Mouse (Mus musculus) liver, embryonic 13.5 days (tissue): ENCODE data around the gene Myzap. TPM values are rescaled to one million over a fixed set of nuclear protein-coding genes. Genes with fewer than 3 reads are reported as not detected.
A peak's percentile ranks its signal among the peaks of the same experiment; 100 is the strongest.

Experiments used
- ATAC-seq: fragments of 200-750 bp; cut with Nextera tagmentation; 2 replicates; pipeline ENCODE4 v1.8.0; 2017; ENCODE audit warnings: low read depth, mild to moderate bottlenecking, moderate number of reproducible peaks, moderate library complexity
- DNase-seq: peaks from one replicate; pipeline ENCODE4 v3.0.0; 2022
- H3K27ac ChIP-seq: fragments of 300-500 bp; sonication (generic); 2 replicates; pipeline ENCODE4 v1.5.1; 2015; ENCODE audit warnings: moderate library complexity, mild to moderate bottlenecking, inconsistent platforms
- H3K27me3 ChIP-seq: fragments of 300-500 bp; sonication (generic); 2 replicates; pipeline ENCODE4 v1.6.1; 2015; ENCODE audit warnings: mild to moderate bottlenecking, inconsistent platforms
- H3K36me3 ChIP-seq: fragments of 300-500 bp; sonication (generic); 2 replicates; pipeline ENCODE4 v1.6.1; 2015; ENCODE audit warnings: mild to moderate bottlenecking, inconsistent platforms
- H3K4me1 ChIP-seq: fragments of 300-500 bp; sonication (generic); replicated peaks from 2 replicates; pipeline ENCODE4 v1.6.1; 2015; ENCODE audit warnings: inconsistent platforms
- H3K4me2 ChIP-seq: fragments of 300-500 bp; sonication (generic); 2 replicates; pipeline ENCODE4 v1.6.1; 2015; ENCODE audit warnings: inconsistent platforms, mild to moderate bottlenecking, moderate library complexity
- H3K4me3 ChIP-seq: fragments of 300-500 bp; sonication (generic); replicated peaks from 2 replicates; pipeline ENCODE4 v1.5.1; 2015; ENCODE audit warnings: mild to moderate bottlenecking, inconsistent platforms
- H3K9ac ChIP-seq: fragments of 300-500 bp; sonication (generic); 2 replicates; pipeline ENCODE4 v1.6.1; 2015; ENCODE audit warnings: mild to moderate bottlenecking, inconsistent platforms
- H3K9me3 ChIP-seq: fragments of 300-500 bp; sonication (generic); replicated peaks from 2 replicates; pipeline ENCODE4 v1.6.1; 2016; ENCODE audit warnings: inconsistent platforms
- WGBS: fragments of 180-500 bp; shearing (Covaris S2); methylation state at CpG from one replicate; pipeline ENCODE4 v1.1.7; 2015; ENCODE audit not compliant: insufficient replicate concordance; 5-methylcytosine and 5-hydroxymethylcytosine counted together
- polyA plus RNA-seq: library from polyadenylated mRNA; unstranded; fragments of >200 nt; fragmentation: Nextera tagmentation; extraction: Ambion mirVana; gene quantifications from 2 replicates; pipeline ENCODE4 v1.2.1, GENCODE M21; 2015

Gene Myzap
- 3.0 and 3.6 TPM in 2 replicates for polyA plus RNA-seq

DNA sequence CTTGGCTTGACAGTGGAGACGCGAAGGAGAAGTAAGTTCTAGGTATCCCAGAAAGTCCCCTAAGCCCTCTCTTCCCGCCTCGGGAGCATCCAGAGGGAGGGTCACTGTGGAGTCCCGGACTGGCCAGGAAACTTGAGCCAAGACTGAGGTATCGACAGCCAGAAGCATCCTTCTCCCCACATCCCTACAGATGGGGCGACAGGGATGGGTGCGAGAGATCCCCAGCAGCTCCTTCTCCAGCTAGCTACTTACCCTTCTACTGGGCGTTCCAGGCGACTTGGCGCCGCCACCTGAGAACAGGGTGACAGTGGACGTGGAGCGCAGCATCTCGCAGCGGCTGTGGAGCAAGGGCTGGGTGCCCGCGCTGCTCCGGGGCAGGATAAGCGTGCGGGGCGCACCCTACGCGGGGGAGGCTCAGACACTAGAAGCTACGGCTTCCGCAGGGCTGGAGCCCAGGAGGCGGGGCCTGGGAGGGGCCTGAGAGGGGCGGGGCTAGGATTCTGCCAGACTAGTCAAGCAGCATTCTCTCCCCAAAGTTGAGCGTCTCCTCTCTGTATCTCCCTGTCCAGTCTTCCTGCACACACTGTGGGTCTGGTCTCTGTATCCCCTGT lies at the start of gene Myzap:
Myzap (minus strand) TSS at position 423 of the 611 bp plus-strand sequence.
- H3K9ac ChIP-seq: peak within 1 kb of the TSS; percentile 37
- no peak within 1 kb of the TSS for H3K27ac ChIP-seq
- peaks cover 16% of the 10 kb centered on the region for H3K27me3 ChIP-seq
- H3K4me1 ChIP-seq: peaks cover 17% of the 10 kb centered on the region
- WGBS: under 1% methylated on average over 29 of the region's 29 CpGs
- ATAC-seq (peak; percentile 90), DNase-seq (peak; percentile 86)
- H3K9me3 ChIP-seq: no peaks in the 10 kb centered on the region
- peak within 1 kb of the TSS; percentile 72 for H3K4me2 ChIP-seq
- no peaks in the 10 kb centered on the region for H3K36me3 ChIP-seq
- peak within 1 kb of the TSS; percentile 56 for H3K4me3 ChIP-seq

DNA sequence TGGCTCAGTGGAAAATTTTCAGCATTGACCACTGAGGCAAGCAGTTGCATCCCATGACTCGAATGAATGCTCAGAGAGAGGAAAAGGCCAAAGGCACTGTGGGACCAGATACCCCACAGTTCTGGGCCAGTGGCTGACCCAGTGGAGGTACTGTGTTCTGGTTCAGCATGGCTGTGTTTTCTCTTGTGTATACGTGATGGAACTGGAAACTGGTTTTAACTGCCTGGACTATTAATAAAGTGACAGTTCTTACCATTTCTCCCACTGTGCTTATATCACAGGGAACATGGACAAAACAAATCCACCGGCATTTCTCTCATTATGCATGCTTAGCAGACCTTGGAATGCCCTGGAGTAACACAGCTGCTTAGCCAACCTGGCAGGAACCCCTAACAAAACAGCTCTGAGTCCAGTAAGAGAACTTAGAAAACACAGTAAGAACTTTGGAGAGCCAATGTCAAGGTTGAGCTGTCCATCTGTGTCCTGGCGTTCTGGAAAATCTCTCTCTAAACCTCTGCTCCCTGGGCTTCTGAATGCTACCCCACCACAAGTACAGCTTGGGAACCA lies 48.3 kb upstream of the Myzap start:
- no peaks in the 10 kb centered on the region for H3K4me1 ChIP-seq
- ATAC-seq (no peak), DNase-seq (no peak)
- H3K9me3 ChIP-seq: no peaks in the 10 kb centered on the region
- no peak overlapping the region for H3K9ac ChIP-seq
- H3K27me3 ChIP-seq: no peaks in the 10 kb centered on the region
- no peak overlapping the region for H3K27ac ChIP-seq
- no peak overlapping the region for H3K4me3 ChIP-seq
- H3K36me3 ChIP-seq: peaks cover 10% of the 10 kb centered on the region
- no peak overlapping the region for H3K4me2 ChIP-seq
- 56% methylated on average over 4 of the region's 4 CpGs for WGBS

DNA sequence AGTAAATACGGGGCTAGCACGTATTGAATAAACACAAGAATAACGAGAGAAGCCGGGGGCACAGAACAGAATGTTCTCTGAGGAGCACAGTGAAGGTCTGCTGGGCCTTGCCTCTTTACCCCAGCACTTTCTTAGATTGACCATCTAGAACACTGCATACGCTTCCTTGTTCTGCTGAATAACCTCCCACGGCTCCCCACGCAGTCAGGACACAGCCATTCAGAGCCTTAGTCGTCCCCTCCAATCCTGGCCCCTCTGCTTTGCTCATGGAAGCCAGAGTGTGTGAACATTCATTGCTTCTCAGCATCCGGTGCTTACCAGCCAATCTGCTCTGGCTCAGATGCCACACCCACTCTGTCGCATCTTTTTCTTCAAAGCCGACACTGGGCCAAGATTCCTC lies 46.0 kb upstream of the Myzap start:
- ATAC-seq (no peak), DNase-seq (no peak)
- WGBS: 72% methylated on average over 11 of the region's 11 CpGs
- H3K27me3 ChIP-seq: no peaks in the 10 kb centered on the region
- peaks cover 10% of the 10 kb centered on the region for H3K36me3 ChIP-seq
- H3K4me3 ChIP-seq: no peak overlapping the region
- no peaks in the 10 kb centered on the region for H3K9me3 ChIP-seq
- no peak overlapping the region for H3K27ac ChIP-seq
- no peak overlapping the region for H3K4me2 ChIP-seq
- H3K9ac ChIP-seq: no peak overlapping the region
- H3K4me1 ChIP-seq: no peaks in the 10 kb centered on the region

DNA sequence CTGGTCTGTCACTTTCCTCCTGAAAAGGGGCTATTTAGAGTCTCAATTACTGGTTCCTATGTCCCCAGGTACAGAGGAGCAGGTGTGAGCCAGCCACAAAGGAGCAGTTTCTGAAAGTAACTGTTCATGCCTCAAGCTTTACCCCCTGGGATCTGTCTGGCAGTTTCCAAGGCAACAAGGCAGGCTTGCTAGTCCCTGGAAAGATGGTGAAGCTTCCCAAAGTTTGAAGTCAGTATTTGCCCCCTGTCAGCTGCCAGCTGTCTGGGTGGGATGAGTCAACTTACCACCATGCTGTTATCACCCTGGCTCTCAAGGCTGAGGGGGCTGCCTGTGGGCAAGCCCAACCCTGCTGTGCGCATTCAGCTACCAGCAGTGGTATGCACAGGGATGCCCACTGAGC lies 44.7 kb upstream of the Myzap start:
- Histone ChIP-seq H3K27ac (no peak overlapping the region), H3K27me3 (no peaks in the 10 kb centered on the region), H3K4me1 (no peaks in the 10 kb centered on the region), H3K9me3 (no peaks in the 10 kb centered on the region), H3K4me2 (no peak overlapping the region), H3K4me3 (no peak overlapping the region), H3K36me3 (no peaks in the 10 kb centered on the region), H3K9ac (no peak overlapping the region)
- 88% methylated on average over 1 of the region's 1 CpGs for WGBS
- DNase-seq (no peak), ATAC-seq (no peak)

DNA sequence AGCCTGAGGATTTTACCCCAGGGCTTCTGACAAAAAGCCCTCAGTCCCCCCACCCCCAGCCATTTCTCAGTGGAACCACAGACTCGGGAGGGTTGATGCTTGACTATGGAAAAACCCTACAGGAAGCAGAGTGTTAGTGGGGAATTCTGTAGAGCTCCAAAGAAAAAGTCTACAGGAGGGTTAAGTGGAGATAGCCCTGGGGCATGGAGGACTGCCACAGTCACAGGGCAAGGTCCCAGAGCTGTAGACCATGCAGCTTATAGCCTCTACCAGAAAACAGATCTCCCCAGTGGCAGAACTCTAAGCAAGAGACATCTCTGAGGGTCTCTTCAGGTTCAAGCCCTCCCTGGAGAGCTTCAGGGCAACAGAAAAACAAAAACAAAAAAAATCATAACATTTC lies 43.5 kb upstream of the Myzap start:
- H3K36me3 ChIP-seq: no peaks in the 10 kb centered on the region
- H3K4me3 ChIP-seq: no peak overlapping the region

DNA sequence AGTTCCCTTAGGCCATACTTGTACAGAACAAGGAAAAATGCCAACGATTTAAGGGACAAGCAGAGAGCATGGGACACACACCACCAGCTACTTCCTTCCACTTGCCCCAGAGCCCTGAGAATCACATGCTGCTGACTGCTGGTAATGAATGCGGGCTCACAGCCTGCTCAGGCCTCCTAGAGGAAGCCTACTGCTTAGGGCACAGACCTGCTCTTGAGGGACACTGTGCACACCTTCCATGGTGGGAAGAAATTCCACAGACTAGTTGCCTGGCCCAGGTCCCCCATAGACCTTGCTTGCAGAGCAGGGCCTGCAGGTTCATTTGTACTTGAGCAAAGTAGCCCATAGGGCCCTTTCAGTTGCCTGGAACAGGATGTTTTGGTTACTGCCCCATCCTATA lies 42.8 kb upstream of the Myzap start:
- WGBS: 61% methylated on average over 2 of the region's 2 CpGs
- no peak for DNase-seq
- no peaks in the 10 kb centered on the region for H3K27me3 ChIP-seq
- H3K4me2 ChIP-seq: no peak overlapping the region
- no peak overlapping the region for H3K4me3 ChIP-seq
- no peaks in the 10 kb centered on the region for H3K9me3 ChIP-seq
- no peaks in the 10 kb centered on the region for H3K4me1 ChIP-seq
- H3K36me3 ChIP-seq: no peaks in the 10 kb centered on the region
- no peak for ATAC-seq
- no peak overlapping the region for H3K27ac ChIP-seq
- H3K9ac ChIP-seq: no peak overlapping the region

More for the DNA sequence above, 43.5 kb upstream of the Myzap start:
- WGBS: 45% methylated on average over 1 of the region's 1 CpGs
- Histone ChIP-seq H3K9ac (no peak overlapping the region), H3K27ac (no peak overlapping the region), H3K27me3 (no peaks in the 10 kb centered on the region), H3K9me3 (no peaks in the 10 kb centered on the region), H3K4me2 (no peak overlapping the region), H3K4me1 (no peaks in the 10 kb centered on the region)
- ATAC-seq: no peak
- DNase-seq: no peak

DNA sequence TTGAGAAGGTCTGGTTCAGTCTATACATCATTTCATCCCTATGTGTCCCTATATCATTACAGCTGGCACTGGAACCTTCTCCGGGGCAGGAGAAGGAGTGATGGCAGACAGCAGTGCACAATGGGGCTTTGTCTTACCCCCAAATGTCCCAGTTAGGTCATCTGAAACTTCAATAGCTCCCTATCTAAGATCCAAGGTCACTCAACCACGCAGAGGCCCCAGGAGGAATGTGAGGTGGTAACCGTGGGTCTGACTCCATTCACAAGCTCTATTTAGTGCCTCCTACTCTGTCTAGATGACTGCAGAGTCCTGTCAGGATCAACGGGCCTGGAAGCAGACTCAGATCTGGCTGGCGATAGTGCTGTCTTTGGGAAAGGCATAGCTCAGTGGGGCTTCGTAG lies 36.8 kb upstream of the Myzap start:
- DNase-seq: no peak
- Histone ChIP-seq H3K9me3 (no peaks in the 10 kb centered on the region), H3K9ac (no peak overlapping the region), H3K4me1 (no peaks in the 10 kb centered on the region), H3K27me3 (no peaks in the 10 kb centered on the region), H3K4me2 (no peak overlapping the region), H3K27ac (no peak overlapping the region), H3K4me3 (no peak overlapping the region), H3K36me3 (no peaks in the 10 kb centered on the region)
- 65% methylated on average over 6 of the region's 6 CpGs for WGBS
- no peak for ATAC-seq

DNA sequence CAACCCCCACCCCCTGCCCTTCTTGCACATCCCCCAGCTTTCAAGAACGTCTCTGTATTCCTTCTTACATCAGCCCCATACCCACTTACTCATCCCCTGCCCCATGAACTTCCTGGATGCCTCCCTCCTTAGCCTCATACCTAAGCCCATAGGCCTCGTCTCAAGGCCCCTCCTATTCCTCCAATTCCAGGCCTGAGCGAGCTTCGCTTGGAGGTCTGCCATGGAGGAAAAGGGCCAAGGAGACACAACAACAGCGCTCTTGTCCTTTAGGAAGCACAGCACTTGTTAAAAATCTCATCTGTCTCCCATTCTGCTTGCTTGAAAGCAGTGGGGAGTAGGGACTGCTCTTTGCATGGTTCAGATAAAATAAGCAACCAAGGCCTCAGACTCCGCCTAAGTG lies 36.1 kb upstream of the Myzap start:
- Histone ChIP-seq H3K9ac (no peak overlapping the region), H3K27ac (no peak overlapping the region), H3K4me1 (no peaks in the 10 kb centered on the region), H3K4me3 (no peak overlapping the region), H3K9me3 (no peaks in the 10 kb centered on the region), H3K27me3 (no peaks in the 10 kb centered on the region), H3K4me2 (no peak overlapping the region), H3K36me3 (no peaks in the 10 kb centered on the region)
- DNase-seq (no peak), ATAC-seq (no peak)
- WGBS: 72% methylated on average over 6 of the region's 6 CpGs

DNA sequence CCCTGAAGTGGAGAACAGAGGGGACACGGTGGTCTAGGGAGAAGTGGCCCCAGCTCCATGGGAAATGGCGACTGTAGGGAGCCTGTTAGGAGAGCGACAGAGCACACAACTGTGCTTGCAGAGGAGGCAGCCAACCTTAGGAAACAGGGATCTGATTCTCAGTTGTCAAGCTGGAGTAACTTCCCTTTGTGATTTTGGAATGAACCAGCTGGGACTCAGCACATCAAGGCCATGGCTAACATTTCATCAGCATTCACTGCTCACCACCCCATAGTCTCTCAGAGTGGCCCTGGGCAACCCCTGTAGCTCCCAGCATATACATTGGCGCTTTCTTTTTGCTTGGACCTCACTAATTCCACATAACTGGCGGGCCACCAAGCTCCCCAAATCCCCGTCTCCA lies 33.8 kb upstream of the Myzap start:
- DNase-seq (no peak), ATAC-seq (no peak)
- Histone ChIP-seq H3K9ac (no peak overlapping the region), H3K4me2 (no peak overlapping the region), H3K36me3 (no peaks in the 10 kb centered on the region), H3K4me3 (no peak overlapping the region), H3K9me3 (no peaks in the 10 kb centered on the region), H3K27ac (no peak overlapping the region), H3K4me1 (no peaks in the 10 kb centered on the region), H3K27me3 (no peaks in the 10 kb centered on the region)
- 62% methylated on average over 6 of the region's 6 CpGs for WGBS

DNA sequence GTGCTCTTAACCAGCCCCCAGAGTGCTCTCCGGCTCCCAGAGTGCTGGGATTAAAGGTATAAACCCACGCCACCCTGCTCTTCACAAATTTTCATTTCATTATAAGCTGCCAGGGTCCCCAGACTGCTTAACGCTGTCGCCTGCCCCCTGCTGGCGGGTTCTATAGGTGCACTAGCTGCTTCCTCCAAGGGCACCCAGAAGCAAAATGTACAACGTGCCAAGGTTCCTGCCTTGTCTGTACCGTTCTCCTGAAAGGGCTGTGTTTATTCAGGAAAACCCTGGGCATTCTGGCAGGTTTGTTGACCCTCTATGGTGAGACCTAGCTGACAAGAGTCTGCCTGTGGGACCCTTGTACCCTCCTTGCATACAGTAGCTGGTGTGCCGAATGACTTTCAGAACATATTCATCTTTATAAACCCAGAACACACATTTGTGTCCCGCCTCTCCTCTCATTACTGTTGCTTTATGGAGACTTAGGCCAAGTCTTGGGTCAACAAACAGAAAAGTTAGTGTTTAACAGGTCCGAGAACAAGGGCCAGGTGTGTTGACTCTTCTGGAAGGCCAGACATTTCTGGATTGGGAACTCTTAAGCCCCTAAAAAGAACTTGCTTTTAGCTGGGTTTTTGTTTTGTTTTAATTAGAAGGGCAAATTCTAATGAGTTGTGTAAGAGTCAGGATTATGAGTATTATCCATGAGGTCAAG lies 32.8 kb upstream of the Myzap start:
- Histone ChIP-seq H3K27me3 (no peaks in the 10 kb centered on the region), H3K36me3 (no peaks in the 10 kb centered on the region), H3K9ac (no peak overlapping the region), H3K4me3 (no peak overlapping the region), H3K27ac (no peak overlapping the region), H3K9me3 (no peaks in the 10 kb centered on the region), H3K4me2 (no peak overlapping the region), H3K4me1 (no peaks in the 10 kb centered on the region)
- ATAC-seq: no peak
- DNase-seq: peak; percentile 29
- WGBS: 27% methylated on average over 10 of the region's 10 CpGs

DNA sequence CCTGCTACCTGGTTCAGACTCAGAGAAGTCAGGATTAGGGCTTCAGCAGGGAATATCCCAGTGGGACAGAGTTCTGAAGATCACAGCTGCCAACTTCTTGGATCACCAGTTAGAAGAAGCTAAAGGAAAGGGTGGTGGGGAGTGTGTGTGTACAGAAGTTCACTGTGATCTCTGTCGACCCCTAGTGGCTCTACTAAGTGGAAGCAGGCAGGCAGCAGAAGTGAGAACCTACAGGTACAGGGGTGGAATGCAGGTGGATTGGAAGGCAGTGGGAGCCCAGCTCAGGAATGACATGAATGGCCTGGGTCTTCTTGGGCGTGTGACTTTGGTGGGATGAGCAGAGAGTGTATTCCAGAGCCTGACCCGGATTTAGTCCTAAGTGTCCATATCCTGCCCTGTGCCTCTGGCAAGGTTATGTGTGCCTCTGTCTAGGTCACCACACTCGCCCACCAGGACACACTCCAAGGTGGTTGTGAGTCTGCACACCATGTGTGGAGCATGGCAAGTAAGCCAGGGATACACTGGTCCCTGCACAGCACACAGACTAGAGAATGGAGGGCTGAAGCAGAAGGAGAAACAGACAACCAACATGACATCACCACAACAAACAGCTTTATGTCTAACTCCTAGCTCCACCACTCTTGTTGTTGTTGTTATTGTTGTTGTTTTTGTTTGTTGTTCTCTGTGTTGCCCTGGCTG lies 31.9 kb upstream of the Myzap start:
- no peaks in the 10 kb centered on the region for H3K9me3 ChIP-seq
- H3K4me1 ChIP-seq: no peaks in the 10 kb centered on the region
- H3K4me2 ChIP-seq: no peak overlapping the region
- DNase-seq: no peak
- no peak for ATAC-seq
- 31% methylated on average over 4 of the region's 4 CpGs for WGBS
- no peak overlapping the region for H3K27ac ChIP-seq
- H3K27me3 ChIP-seq: no peaks in the 10 kb centered on the region
- no peak overlapping the region for H3K4me3 ChIP-seq
- no peaks in the 10 kb centered on the region for H3K36me3 ChIP-seq
- H3K9ac ChIP-seq: no peak overlapping the region
